Mouse (Mus musculus) midbrain, embryonic 15.5 days (tissue): ENCODE measurements around the gene Zcwpw1. TPM values are rescaled to one million over a fixed set of nuclear protein-coding genes. Genes with fewer than 3 reads are reported as not detected.

Experiments
- ATAC-seq: fragments of 200-750 bp; cut with Nextera tagmentation; replicated peaks from 2 replicates; pipeline ENCODE4 v1.8.0; 2017; ENCODE audit warnings: moderate TSS enrichment
- H3K27ac ChIP-seq: fragments of 300-500 bp; sonication (generic); 2 replicates; pipeline ENCODE4 v1.5.1; 2015; ENCODE audit warnings: mild to moderate bottlenecking, inconsistent platforms
- H3K27me3 ChIP-seq: fragments of 300-500 bp; sonication (generic); replicated peaks from 2 replicates; pipeline ENCODE4 v1.6.1; 2015; ENCODE audit warnings: inconsistent platforms
- H3K36me3 ChIP-seq: fragments of 300-500 bp; sonication (generic); replicated peaks from 2 replicates; pipeline ENCODE4 v1.6.1; 2015; ENCODE audit warnings: inconsistent platforms
- H3K4me1 ChIP-seq: fragments of 300-500 bp; sonication (generic); 2 replicates; pipeline ENCODE4 v1.6.1; 2015; ENCODE audit warnings: inconsistent platforms
- H3K4me2 ChIP-seq: fragments of 300-500 bp; sonication (generic); 2 replicates; pipeline ENCODE4 v1.6.1; 2015; ENCODE audit warnings: inconsistent platforms, mild to moderate bottlenecking, moderate library complexity
- H3K4me3 ChIP-seq: fragments of 300-500 bp; sonication (generic); 2 replicates; pipeline ENCODE4 v1.5.1; 2015; ENCODE audit warnings: mild to moderate bottlenecking, inconsistent platforms
- H3K9ac ChIP-seq: fragments of 300-500 bp; sonication (generic); 2 replicates; pipeline ENCODE4 v1.6.1; 2015; ENCODE audit warnings: mild to moderate bottlenecking, inconsistent platforms
- H3K9me3 ChIP-seq: fragments of 300-500 bp; sonication (generic); 2 replicates; pipeline ENCODE4 v1.6.1; 2016; ENCODE audit warnings: inconsistent platforms
- WGBS: fragments of 180-500 bp; shearing (Covaris S2); methylation state at CpG from one replicate; pipeline ENCODE4 v1.1.7; 2015; ENCODE audit warnings: mixed read lengths; 5-methylcytosine and 5-hydroxymethylcytosine counted together
- polyA plus RNA-seq: library from polyadenylated mRNA; unstranded; fragments of >200 nt; fragmentation: Nextera tagmentation; extraction: Ambion mirVana; gene quantifications from 2 replicates; pipeline ENCODE4 v1.2.1, GENCODE M21; 2015

Gene Zcwpw1
- polyA plus RNA-seq, 1 experiment from 2014 or later, result 11.9 TPM

GRCm38 (mm10) chr5:137791553-137791952 is 4.0 kb downstream of the Zcwpw1 start:
- Histone ChIP-seq H3K27ac (no peak overlapping the region), H3K9ac (no peak overlapping the region), H3K36me3 (no peaks in the 10 kb centered on the region), H3K4me3 (no peak overlapping the region), H3K4me2 (no peak overlapping the region), H3K9me3 (no peaks in the 10 kb centered on the region), H3K27me3 (no peaks in the 10 kb centered on the region), H3K4me1 (peaks cover 6% of the 10 kb centered on the region)
- no peak for ATAC-seq

GRCm38 (mm10) chr5:137796606-137797005 is 9.0 kb downstream of the Zcwpw1 start:
- H3K4me3 ChIP-seq, result no peak overlapping the region
- H3K4me1 ChIP-seq, result no peaks in the 10 kb centered on the region
- no peaks in the 10 kb centered on the region for H3K27me3 ChIP-seq
- H3K9me3 ChIP-seq, result no peaks in the 10 kb centered on the region
- no peak overlapping the region for H3K9ac ChIP-seq
- no peaks in the 10 kb centered on the region for H3K36me3 ChIP-seq
- no peak overlapping the region for H3K27ac ChIP-seq
- H3K4me2 ChIP-seq, result no peak overlapping the region
- 82% methylated on average over 3 of the region's 3 CpGs for WGBS
- no peak for ATAC-seq

- 89% methylated on average over 3 of the region's 3 CpGs for WGBS
- H3K9ac ChIP-seq, result no peak overlapping the region
These were observed 13.3 kb downstream of the Zcwpw1 start for GRCm38 (mm10) chr5:137800917-137801316.

GRCm38 (mm10) chr5:137806158-137806557 is 18.6 kb downstream of the Zcwpw1 start:
- H3K36me3 ChIP-seq, result no peaks in the 10 kb centered on the region
- WGBS, result 80% methylated on average over 1 of the region's 1 CpGs
- no peaks in the 10 kb centered on the region for H3K9me3 ChIP-seq
- H3K9ac ChIP-seq, result no peak overlapping the region
- no peaks in the 10 kb centered on the region for H3K27me3 ChIP-seq
- H3K4me3 ChIP-seq, result no peak overlapping the region
- no peak overlapping the region for H3K27ac ChIP-seq
- no peak for ATAC-seq
- H3K4me1 ChIP-seq, result no peaks in the 10 kb centered on the region
- H3K4me2 ChIP-seq, result no peak overlapping the region

More at GRCm38 (mm10) chr5:137800917-137801316, 13.3 kb downstream of the Zcwpw1 start:
- ATAC-seq, result no peak
- Histone ChIP-seq H3K9me3 (no peaks in the 10 kb centered on the region), H3K4me3 (no peak overlapping the region), H3K27ac (no peak overlapping the region), H3K36me3 (no peaks in the 10 kb centered on the region), H3K27me3 (no peaks in the 10 kb centered on the region), H3K4me1 (no peaks in the 10 kb centered on the region), H3K4me2 (no peak overlapping the region)

GRCm38 (mm10) chr5:137808316-137808715 is 20.7 kb downstream of the Zcwpw1 start:
- Histone ChIP-seq H3K4me2 (no peak overlapping the region), H3K4me3 (no peak overlapping the region), H3K4me1 (no peaks in the 10 kb centered on the region), H3K9me3 (no peaks in the 10 kb centered on the region), H3K9ac (no peak overlapping the region), H3K27ac (no peak overlapping the region), H3K36me3 (no peaks in the 10 kb centered on the region), H3K27me3 (no peaks in the 10 kb centered on the region)
- ATAC-seq, result no peak
- 88% methylated on average over 5 of the region's 5 CpGs for WGBS

- H3K9me3 ChIP-seq, result no peaks in the 10 kb centered on the region
- H3K36me3 ChIP-seq, result no peaks in the 10 kb centered on the region
- H3K4me2 ChIP-seq, result no peak overlapping the region
- no peak for ATAC-seq
- H3K4me3 ChIP-seq, result no peak overlapping the region
- WGBS, result 73% methylated on average over 4 of the region's 4 CpGs
- no peak overlapping the region for H3K9ac ChIP-seq
- H3K27me3 ChIP-seq, result no peaks in the 10 kb centered on the region
- H3K4me1 ChIP-seq, result no peaks in the 10 kb centered on the region
- H3K27ac ChIP-seq, result no peak overlapping the region
These were observed 30.0 kb downstream of the Zcwpw1 start for GRCm38 (mm10) chr5:137817466-137818222.

GRCm38 (mm10) chr5:137822126-137822525 is 34.5 kb downstream of the Zcwpw1 start:
- Histone ChIP-seq H3K27me3 (no peaks in the 10 kb centered on the region), H3K4me2 (no peak overlapping the region), H3K9ac (no peak overlapping the region), H3K27ac (no peak overlapping the region), H3K9me3 (no peaks in the 10 kb centered on the region), H3K4me1 (no peaks in the 10 kb centered on the region), H3K36me3 (no peaks in the 10 kb centered on the region), H3K4me3 (no peak overlapping the region)
- no peak for ATAC-seq
- 80% methylated on average over 4 of the region's 4 CpGs for WGBS

GRCm38 (mm10) chr5:137822602-137823001 is 35.0 kb downstream of the Zcwpw1 start:
- H3K36me3 ChIP-seq, result no peaks in the 10 kb centered on the region
- no peak overlapping the region for H3K9ac ChIP-seq
- no peak overlapping the region for H3K4me2 ChIP-seq
- no peaks in the 10 kb centered on the region for H3K27me3 ChIP-seq
- ATAC-seq, result no peak
- H3K4me3 ChIP-seq, result no peak overlapping the region
- H3K9me3 ChIP-seq, result no peaks in the 10 kb centered on the region
- WGBS, result 85% methylated on average over 1 of the region's 1 CpGs
- H3K4me1 ChIP-seq, result no peaks in the 10 kb centered on the region
- H3K27ac ChIP-seq, result no peak overlapping the region

- no peak overlapping the region for H3K4me3 ChIP-seq
- no peaks in the 10 kb centered on the region for H3K4me1 ChIP-seq
- H3K36me3 ChIP-seq, result no peaks in the 10 kb centered on the region
- H3K27me3 ChIP-seq, result no peaks in the 10 kb centered on the region
- H3K27ac ChIP-seq, result no peak overlapping the region
- H3K9me3 ChIP-seq, result no peaks in the 10 kb centered on the region
- no peak overlapping the region for H3K9ac ChIP-seq
- H3K4me2 ChIP-seq, result no peak overlapping the region
- no peak for ATAC-seq
- WGBS, result 89% methylated on average over 6 of the region's 6 CpGs
These were observed 36.0 kb downstream of the Zcwpw1 start for GRCm38 (mm10) chr5:137823455-137824045.

GRCm38 (mm10) chr5:137825030-137825429 is 37.4 kb downstream of the Zcwpw1 start:
- no peaks in the 10 kb centered on the region for H3K27me3 ChIP-seq
- H3K9ac ChIP-seq, result no peak overlapping the region
- WGBS, result 94% methylated on average over 3 of the region's 3 CpGs
- H3K36me3 ChIP-seq, result no peaks in the 10 kb centered on the region
- H3K4me2 ChIP-seq, result no peak overlapping the region
- H3K9me3 ChIP-seq, result no peaks in the 10 kb centered on the region
- no peaks in the 10 kb centered on the region for H3K4me1 ChIP-seq
- H3K27ac ChIP-seq, result no peak overlapping the region
- H3K4me3 ChIP-seq, result no peak overlapping the region
- ATAC-seq, result no peak

- no peak for ATAC-seq
- WGBS, result 79% methylated on average over 2 of the region's 2 CpGs
- H3K9me3 ChIP-seq, result no peaks in the 10 kb centered on the region
These were observed 38.4 kb downstream of the Zcwpw1 start for GRCm38 (mm10) chr5:137825971-137826370.

GRCm38 (mm10) chr5:137826421-137826820 is 38.8 kb downstream of the Zcwpw1 start:
- no peaks in the 10 kb centered on the region for H3K9me3 ChIP-seq
- H3K9ac ChIP-seq, result no peak overlapping the region
- no peaks in the 10 kb centered on the region for H3K4me1 ChIP-seq
- no peak overlapping the region for H3K27ac ChIP-seq
- no peak overlapping the region for H3K4me2 ChIP-seq
- no peaks in the 10 kb centered on the region for H3K27me3 ChIP-seq
- no peak overlapping the region for H3K4me3 ChIP-seq
- ATAC-seq, result no peak
- WGBS, result 79% methylated on average over 7 of the region's 7 CpGs
- no peaks in the 10 kb centered on the region for H3K36me3 ChIP-seq

More at GRCm38 (mm10) chr5:137825971-137826370, 38.4 kb downstream of the Zcwpw1 start:
- Histone ChIP-seq H3K4me1 (no peaks in the 10 kb centered on the region), H3K27me3 (no peaks in the 10 kb centered on the region), H3K27ac (no peak overlapping the region), H3K4me3 (no peak overlapping the region), H3K4me2 (no peak overlapping the region), H3K36me3 (no peaks in the 10 kb centered on the region), H3K9ac (no peak overlapping the region)

GRCm38 (mm10) chr5:137828694-137829093 is 41.1 kb downstream of the Zcwpw1 start:
- no peak overlapping the region for H3K4me3 ChIP-seq
- H3K9ac ChIP-seq, result no peak overlapping the region
- H3K4me1 ChIP-seq, result no peaks in the 10 kb centered on the region
- H3K27me3 ChIP-seq, result no peaks in the 10 kb centered on the region
- no peak overlapping the region for H3K27ac ChIP-seq
- H3K4me2 ChIP-seq, result no peak overlapping the region
- H3K36me3 ChIP-seq, result no peaks in the 10 kb centered on the region
- ATAC-seq, result no peak
- 81% methylated on average over 6 of the region's 6 CpGs for WGBS
- no peaks in the 10 kb centered on the region for H3K9me3 ChIP-seq
